ENCODE assay signal across 11 mouse cellular contexts in the genomic region with DNA sequence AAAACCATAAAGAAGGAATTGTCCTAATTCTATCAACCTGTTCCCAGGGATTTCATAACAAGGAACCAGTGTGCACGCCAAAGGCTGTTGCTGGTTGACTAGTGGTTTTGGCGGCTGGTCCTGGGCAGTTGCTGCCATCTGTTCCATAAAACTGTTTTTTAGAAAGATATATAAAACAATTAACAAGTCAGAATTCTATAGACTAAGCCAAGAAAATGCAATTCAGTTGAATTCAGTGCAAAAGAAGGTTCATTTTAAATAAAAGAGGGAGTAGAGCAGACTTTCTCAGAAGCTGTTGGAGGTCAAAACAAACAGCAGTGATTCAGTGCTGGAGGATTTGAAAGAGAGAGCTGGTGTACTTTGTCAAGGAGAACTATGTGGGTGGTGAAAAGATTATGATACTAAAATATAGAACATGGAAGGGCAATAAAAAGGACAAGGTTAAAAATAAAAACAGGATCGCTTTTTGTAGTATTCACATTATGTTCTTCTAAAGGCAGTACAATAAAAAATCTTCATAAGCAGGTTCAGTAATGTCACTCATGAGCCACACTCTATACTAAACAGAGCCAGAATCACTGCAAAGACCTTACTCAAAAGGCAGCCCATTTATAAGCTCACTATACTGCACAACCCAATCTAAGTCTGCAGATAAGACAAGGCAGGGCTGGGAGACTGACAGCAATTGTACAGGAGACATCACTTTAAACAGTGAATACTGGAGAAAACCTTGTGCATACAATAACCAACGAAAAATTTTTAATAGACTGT.
DNase-seq lines count a peak whose midpoint lies in the region.
"Had no signal": no experiment of that assay in that cellular context is flagged by ENCODE, and none has a peak within 500 bp of the region (broad histone marks: within the 10 kb centered on the region; RNA-seq: fewer than 3 reads in every experiment).

No protein-coding gene starts in this region.

- intact Hi-C loops in heart, postnatal 10 days (cut with DNase I): no loop called here

- peak; percentile 38 for DNase-seq in layer of hippocampus, adult 11-12 months (ENCODE audit: low spot score)
- no peak for DNase-seq in layer of hippocampus, postnatal 36 days
- DNase-seq in cerebellum, adult 9-11 months: peak; percentile 16
- peak; percentile 21 for DNase-seq in layer of hippocampus, adult 9-10 months (ENCODE audit: low spot score)
- peak; percentile 20 for DNase-seq in right cerebral cortex, postnatal 25 days
- no peak for DNase-seq in lung, postnatal 10 days
- no peak for DNase-seq in heart, postnatal 10 days
- DNase-seq: heart, postnatal 4 days; liver, embryonic 13.5 days; retina, postnatal 1 day; thymus, postnatal 4 days had no signal

Comparison
In these comparisons a context has a peak if more than half of its experiments do, and no peak if none do; other contexts are left out.
1. DNase-seq: peak in layer of hippocampus, adult 11-12 months (single experiment), cerebellum, adult 9-11 months (single experiment), layer of hippocampus, adult 9-10 months (single experiment) and right cerebral cortex, postnatal 25 days (single experiment); none in layer of hippocampus, postnatal 36 days (0 of 2), lung, postnatal 10 days (single experiment) and heart, postnatal 10 days (0 of 2).